ENCODE assay signal across 31 mouse cellular contexts in genomic region chr1:191166189-191166588, GRCm38 (mm10). TPM values are rescaled to one million over a fixed set of nuclear protein-coding genes. Genes with fewer than 3 reads are reported as not detected.
DNase-seq lines count a peak whose midpoint lies in the region; ATAC-seq and TF ChIP-seq lines count a peak whose summit lies in the region.
"Had no signal": no experiment of that assay in that cellular context is flagged by ENCODE, and none has a peak within 500 bp of the region (broad histone marks: within the 10 kb centered on the region; RNA-seq: fewer than 3 reads in every experiment).

No protein-coding gene starts in this region.

- no peak overlapping the region for H3K4me2 ChIP-seq in CH12.LX (ENCODE audit: insufficient read depth, low read depth, poor library complexity, severe bottlenecking)
- no peak overlapping the region for H3K4me2 ChIP-seq in stomach, postnatal 0 days (replicated peaks; ENCODE audit: low read depth)
- H3K4me2 ChIP-seq in forebrain, postnatal 0 days (ENCODE audit: low read depth), result no peak overlapping the region
- H3K4me2 ChIP-seq: forebrain, embryonic 13.5 days; hindbrain, embryonic 12.5 days; liver, embryonic 13.5 days; midbrain, embryonic 12.5 days had no signal

- no peak overlapping the region for H3K9ac ChIP-seq in CH12.LX (ENCODE audit: insufficient read depth, low read depth)
- H3K9ac ChIP-seq in stomach, postnatal 0 days (ENCODE audit: low read length), result no peak overlapping the region
- no peak overlapping the region for H3K9ac ChIP-seq in forebrain, postnatal 0 days
- H3K9ac ChIP-seq: forebrain, embryonic 13.5 days; hindbrain, embryonic 12.5 days; liver, embryonic 13.5 days; midbrain, embryonic 12.5 days had no signal

- TF ChIP-seq CTCF in CH12.LX (conservative IDR thresholded peaks at IDR 0.05 in 1 of 2, IDR thresholded peaks at IDR 0.05 in 1 of 2; ENCODE audit: low read depth in 2 of 2, low read length in 2 of 2), result no peak
- TF ChIP-seq CTCF in stomach, postnatal 0 days (IDR thresholded peaks at IDR 0.05; ENCODE audit: low read depth), result no peak
- no peak for TF ChIP-seq CTCF in forebrain, postnatal 0 days (IDR thresholded peaks at IDR 0.05; ENCODE audit: low read depth)

- H3K9me3 ChIP-seq in heart, embryonic 10.5 days, result no peaks in the 10 kb centered on the region
- no peaks in the 10 kb centered on the region for H3K9me3 ChIP-seq in CH12.LX (replicated peaks; ENCODE audit: low read length)
- no peaks in the 10 kb centered on the region for H3K9me3 ChIP-seq in stomach, postnatal 0 days (ENCODE audit: control insufficient read depth, low read length)
- H3K9me3 ChIP-seq in forebrain, postnatal 0 days (ENCODE audit: low read length), result no peaks in the 10 kb centered on the region
- H3K9me3 ChIP-seq in hindbrain, embryonic 10.5 days, result no peaks in the 10 kb centered on the region
- H3K9me3 ChIP-seq: forebrain, embryonic 13.5 days; hindbrain, embryonic 12.5 days; liver, embryonic 13.5 days; midbrain, embryonic 12.5 days had no signal

- peak; percentile 93 for ATAC-seq in granulocyte monocyte progenitor cell, adult 5-6 weeks (replicated peaks; ENCODE audit: poor library complexity, severe bottlenecking)
- ATAC-seq in stomach, postnatal 0 days (ENCODE audit: low FRiP score, low TSS enrichment), result peak; percentile 37; the same call in 1 of the 2 replicates
- ATAC-seq in forebrain, postnatal 0 days, result no peak

- no peak for DNase-seq in heart, embryonic 10.5 days (ENCODE audit: low spot score)
- no peak for DNase-seq in heart, adult 9 months (ENCODE audit: low spot score in 2 of 2)
- peak; percentile 44 for DNase-seq in CH12.LX (ENCODE audit: extremely low read depth)
- DNase-seq in stomach, postnatal 0 days (ENCODE audit: low spot score), result no peak
- DNase-seq in forebrain, postnatal 0 days, result no peak
- no peak for DNase-seq in hindbrain, embryonic 10.5 days (ENCODE audit: low spot score)
- DNase-seq: cerebellum, adult 2 months; cerebellum, postnatal 14 days; gastrocnemius, postnatal 25 days; heart, adult 2 months; heart, postnatal 14 days; kidney, adult 18-20 months; layer of hippocampus, postnatal 36 days; left cerebral cortex, postnatal 4 days; liver, embryonic 13.5 days; lung, adult 2 months; thymus, postnatal 4 days had no signal

- H3K27me3 ChIP-seq in heart, embryonic 10.5 days (ENCODE audit: insufficient read depth, poor library complexity, severe bottlenecking), result no peaks in the 10 kb centered on the region
- H3K27me3 ChIP-seq in CH12.LX (replicated peaks), result peaks cover 5% of the 10 kb centered on the region
- no peaks in the 10 kb centered on the region for H3K27me3 ChIP-seq in stomach, postnatal 0 days (ENCODE audit: control insufficient read depth, insufficient read depth, low read length)
- no peaks in the 10 kb centered on the region for H3K27me3 ChIP-seq in forebrain, postnatal 0 days (ENCODE audit: insufficient read depth, low read length)
- no peaks in the 10 kb centered on the region for H3K27me3 ChIP-seq in hindbrain, embryonic 10.5 days (ENCODE audit: insufficient read depth, poor library complexity, severe bottlenecking)
- H3K27me3 ChIP-seq: forebrain, embryonic 13.5 days; hindbrain, embryonic 12.5 days; liver, embryonic 13.5 days; midbrain, embryonic 12.5 days had no signal

- peak; percentile 45; the same call in 1 of the 2 replicates for TF ChIP-seq EP300 in CH12.LX (IDR thresholded peaks at IDR 0.05; ENCODE audit: low read length)
- TF ChIP-seq EP300 in stomach, postnatal 0 days (optimal IDR thresholded peaks at IDR 0.05), result no peak

- TF ChIP-seq RAD21 in CH12.LX (IDR thresholded peaks at IDR 0.05; ENCODE audit: low read depth, low read length), result no peak

- peak overlapping the region; percentile 36; the same call in 1 of the 2 replicates for H3K27ac ChIP-seq in heart, embryonic 10.5 days
- no peak overlapping the region for H3K27ac ChIP-seq in CH12.LX (ENCODE audit: insufficient read depth, low read depth)
- no peak overlapping the region for H3K27ac ChIP-seq in stomach, postnatal 0 days (replicated peaks)
- no peak overlapping the region for H3K27ac ChIP-seq in forebrain, postnatal 0 days (ENCODE audit: low read depth, low read length)
- H3K27ac ChIP-seq in hindbrain, embryonic 10.5 days, result no peak overlapping the region
- H3K27ac ChIP-seq: forebrain, embryonic 13.5 days; heart, adult 2 months; hindbrain, embryonic 12.5 days; kidney, postnatal 0 days; liver, embryonic 13.5 days; midbrain, embryonic 12.5 days had no signal

- peaks cover 11% of the 10 kb centered on the region; the same call in 1 of the 2 replicates for H3K36me3 ChIP-seq in heart, embryonic 10.5 days
- H3K36me3 ChIP-seq in CH12.LX (replicated peaks in 1 of 2; ENCODE audit: control insufficient read depth in 1 of 2, insufficient read depth in 1 of 2, low read length in 1 of 2), result peaks cover 18 to 31% of the 10 kb centered on the region in 2 experiments
- H3K36me3 ChIP-seq in stomach, postnatal 0 days (ENCODE audit: control insufficient read depth, insufficient read depth, low read length), result no peaks in the 10 kb centered on the region
- H3K36me3 ChIP-seq in forebrain, postnatal 0 days (ENCODE audit: insufficient read depth), result no peaks in the 10 kb centered on the region
- H3K36me3 ChIP-seq in hindbrain, embryonic 10.5 days, result no peaks in the 10 kb centered on the region
- H3K36me3 ChIP-seq: hindbrain, embryonic 12.5 days; liver, embryonic 13.5 days; midbrain, embryonic 12.5 days had no signal

- TF ChIP-seq POLR2A in CH12.LX (IDR thresholded peaks at IDR 0.05; ENCODE audit: low read depth, low read length), result no peak

- in situ Hi-C loops in CH12.LX (cut with MboI; ENCODE audit: low pct_ligation_motif_present, low pct_unique_long_range_greater_than_20kb, low sequenced_read_pairs), result no loop called here

- 78% methylated on average over 4 of the region's 4 CpGs for WGBS in heart, embryonic 10.5 days
- 63% methylated on average over 4 of the region's 4 CpGs for WGBS in stomach, postnatal 0 days
- 81% methylated on average over 4 of the region's 4 CpGs for WGBS in forebrain, postnatal 0 days
- WGBS in hindbrain, embryonic 10.5 days, result 84% methylated on average over 4 of the region's 4 CpGs

- dilution Hi-C loops in CH12.LX (cut with MboI; ENCODE audit: extremely low pct_ligation_motif_present, extremely low pct_unique_long_range_greater_than_20kb, low sequenced_read_pairs), result no loop called here

- no peak overlapping the region for H3K4me3 ChIP-seq in heart, embryonic 10.5 days
- H3K4me3 ChIP-seq in CH12.LX (replicated peaks in 1 of 3; ENCODE audit: low read depth in 2 of 3, low read length in 2 of 3, poor library complexity in 1 of 3), result no peak overlapping the region
- H3K4me3 ChIP-seq in stomach, postnatal 0 days (ENCODE audit: low read depth, low read length), result no peak overlapping the region
- H3K4me3 ChIP-seq in forebrain, postnatal 0 days (ENCODE audit: low read depth, low read length), result no peak overlapping the region
- no peak overlapping the region for H3K4me3 ChIP-seq in hindbrain, embryonic 10.5 days
- H3K4me3 ChIP-seq: forebrain, embryonic 13.5 days; heart, adult 2 months; hindbrain, embryonic 12.5 days; liver, embryonic 13.5 days; megakaryocyte, embryonic 14.5 days; midbrain, embryonic 12.5 days had no signal

- peaks cover 7% of the 10 kb centered on the region; the same call in 1 of the 2 replicates for H3K4me1 ChIP-seq in heart, embryonic 10.5 days
- peaks cover 14 to 15% of the 10 kb centered on the region in 2 experiments for H3K4me1 ChIP-seq in CH12.LX (ENCODE audit: control insufficient read depth in 1 of 2, insufficient read depth in 2 of 2)
- H3K4me1 ChIP-seq in stomach, postnatal 0 days (replicated peaks; ENCODE audit: control insufficient read depth, insufficient read depth), result no peaks in the 10 kb centered on the region
- no peaks in the 10 kb centered on the region for H3K4me1 ChIP-seq in forebrain, postnatal 0 days (ENCODE audit: insufficient read depth)
- H3K4me1 ChIP-seq in hindbrain, embryonic 10.5 days (replicated peaks), result peaks cover 3% of the 10 kb centered on the region; the same call in 1 of the 2 replicates
- H3K4me1 ChIP-seq: liver, embryonic 13.5 days; midbrain, embryonic 12.5 days had no signal

- H3K79me2 ChIP-seq in CH12.LX (replicated peaks; ENCODE audit: control insufficient read depth, extremely low read depth, insufficient read depth, poor library complexity, severe bottlenecking), result no peaks in the 10 kb centered on the region

TF ChIP-seq in CH12.LX, 34 proteins besides CTCF, POLR2A, EP300 and RAD21:
- TF ChIP-seq BHLHE40 (IDR thresholded peaks at IDR 0.05; ENCODE audit: low read depth, low read length) (peak; percentile 51), IRF4 (IDR thresholded peaks at IDR 0.05; ENCODE audit: low read depth, low read length) (peak; percentile 17; the same call in 1 of the 2 replicates), ELF1 (IDR thresholded peaks at IDR 0.05; ENCODE audit: low read depth, low read length) (no peak), ETS1 (conservative IDR thresholded peaks at IDR 0.05; ENCODE audit: low read depth, low read length) (0 out of 2 replicates have a peak, but pooled peaks have one; percentile 13)
TF ChIP-seq in CH12.LX: peak in this region for 3.

RNA-seq across cellular contexts. Expression of gene Fam71a, which starts 1.6 kb away (rescaled TPM):
- polyA plus RNA-seq in heart, embryonic 10.5 days (2016; fragmentation: Nextera tagmentation; extraction: Ambion mirVana), result not detected in 2 replicates
- not detected in 2 replicates for total RNA-seq in CH12.LX (2012; rRNA removed)
- not detected in 2 replicates for total RNA-seq in CH12.LX (2014; rRNA removed)
- not detected in 2 replicates for polyA plus RNA-seq in CH12.LX (2012; ENCODE audit: insufficient read length, low read depth)
- total RNA-seq in granulocyte monocyte progenitor cell, adult 5-6 weeks (2014; fragmentation: Nextera tagmentation), result not detected in 2 replicates
- total RNA-seq in granulocyte monocyte progenitor cell, adult 5-6 weeks (2017), result 0.17 and 1.1 TPM in 2 replicates
- 0.04 TPM in 1 of 2 replicates, not detected in the other for polyA plus RNA-seq in stomach, postnatal 0 days (2015; fragmentation: Nextera tagmentation; extraction: Ambion mirVana)
- not detected in 2 replicates for total RNA-seq in forebrain, postnatal 0 days (2014; rRNA removed)
- polyA plus RNA-seq in forebrain, postnatal 0 days (2015; fragmentation: Nextera tagmentation; extraction: Ambion mirVana), result not detected in 2 replicates
- polyA plus RNA-seq in hindbrain, embryonic 10.5 days (2016; fragmentation: Nextera tagmentation; extraction: Ambion mirVana), result not detected in 2 replicates
- total RNA-seq: adrenal gland, postnatal 4 days; ES-E14; gastrocnemius, postnatal 25 days; heart, adult 2 months; heart, postnatal 14 days; layer of hippocampus, postnatal 36 days; left cerebral cortex, postnatal 4 days had no signal
- polyA plus RNA-seq: cerebellum, adult 2 months; embryonic facial prominence, embryonic 11.5 days; forebrain, embryonic 13.5 days; heart, adult 2 months; heart, embryonic 14.5 days; hindbrain, embryonic 12.5 days; kidney, postnatal 0 days; limb, embryonic 14.5 days; liver, embryonic 13.5 days; lung, adult 2 months; midbrain, embryonic 12.5 days; neural tube, embryonic 14.5 days; thymus, postnatal 0 days had no signal

RNA-seq across cellular contexts. Expression of gene Atf3, which starts 51.6 kb away (rescaled TPM):
- 8.0 and 13.5 TPM in 2 replicates for polyA plus RNA-seq in heart, embryonic 10.5 days (2016; fragmentation: Nextera tagmentation; extraction: Ambion mirVana)
- 13.7 and 32.9 TPM in 2 replicates for total RNA-seq in CH12.LX (2012; rRNA removed)
- total RNA-seq in CH12.LX (2014; rRNA removed), result 39.7 and 41.5 TPM in 2 replicates
- polyA plus RNA-seq in CH12.LX (2012; ENCODE audit: insufficient read length, low read depth), result 25.1 and 28.9 TPM in 2 replicates
- total RNA-seq in granulocyte monocyte progenitor cell, adult 5-6 weeks (2014; fragmentation: Nextera tagmentation), result not detected in 2 replicates
- total RNA-seq in granulocyte monocyte progenitor cell, adult 5-6 weeks (2017), result 8.7 and 12.8 TPM in 2 replicates
- 6.5 and 11.1 TPM in 2 replicates for polyA plus RNA-seq in stomach, postnatal 0 days (2015; fragmentation: Nextera tagmentation; extraction: Ambion mirVana)
- 0.62 and 1.5 TPM in 2 replicates for total RNA-seq in forebrain, postnatal 0 days (2014; rRNA removed)
- polyA plus RNA-seq in forebrain, postnatal 0 days (2015; fragmentation: Nextera tagmentation; extraction: Ambion mirVana), result 1.1 and 1.4 TPM in 2 replicates
- polyA plus RNA-seq in hindbrain, embryonic 10.5 days (2016; fragmentation: Nextera tagmentation; extraction: Ambion mirVana), result 2.4 and 2.9 TPM in 2 replicates
- polyA plus RNA-seq: testis, adult 2 months had no signal
